Mouse (Mus musculus) heart, postnatal 4 days (tissue): ENCODE results near the gene Serpina3b. TPM values are rescaled to one million over a fixed set of nuclear protein-coding genes. Genes with fewer than 3 reads are reported as not detected.
"Not testable (repeated sequence)": the region's sequence is repeated elsewhere in the genome, so short reads cannot be mapped to it uniquely, and the experiment has no call there.

Experiments used
- DNase-seq: peaks from one replicate; pipeline ENCODE4 v3.0.0; 2021
- total RNA-seq, 2 experiments: library from RNA; stranded (reverse); gene quantifications; 2 replicates each; pipeline ENCODE4 v1.2.3; 2021

Gene Serpina3b
- total RNA-seq, result not detected

GRCm38 (mm10) chr12:104127696-104128095 is at the start of gene Serpina3b:
Gene Serpina3b, plus strand, starts transcription at chr12:104127996.
- DNase-seq, result no peak

- no peak for DNase-seq
Measured at GRCm38 (mm10) chr12:104090119-104090518, 37.7 kb upstream of the Serpina3b start.

GRCm38 (mm10) chr12:104091303-104091702 is 36.5 kb upstream of the Serpina3b start:
- no peak for DNase-seq

- DNase-seq, result no peak
Measured at GRCm38 (mm10) chr12:104100768-104101167, 27.0 kb upstream of the Serpina3b start, which contains the start of gene Serpina5. Gene Serpina5, plus strand, starts transcription at chr12:104101113.

- DNase-seq, result no peak
Measured at GRCm38 (mm10) chr12:104105847-104106246, 21.9 kb upstream of the Serpina3b start.

GRCm38 (mm10) chr12:104106919-104107318 is 20.9 kb upstream of the Serpina3b start:
- DNase-seq, result no peak

GRCm38 (mm10) chr12:104108507-104108906 is 19.3 kb upstream of the Serpina3b start:
- DNase-seq, result no peak

GRCm38 (mm10) chr12:104112333-104112732 is 15.5 kb upstream of the Serpina3b start, which contains the start of gene Serpina3a:
Gene Serpina3a, plus strand, starts transcription at chr12:104112724.
- DNase-seq, result not testable (repeated sequence)

GRCm38 (mm10) chr12:104114921-104115579 is 12.7 kb upstream of the Serpina3b start:
- DNase-seq, result no peak

GRCm38 (mm10) chr12:104123097-104123496 is 4.7 kb upstream of the Serpina3b start:
- DNase-seq, result no peak

- no peak for DNase-seq
Measured at GRCm38 (mm10) chr12:104123996-104124395, 3.8 kb upstream of the Serpina3b start.

- DNase-seq, result no peak
Measured at GRCm38 (mm10) chr12:104125021-104125560, 2.7 kb upstream of the Serpina3b start.

- DNase-seq, result no peak
Measured at GRCm38 (mm10) chr12:104131041-104131440, 3.2 kb downstream of the Serpina3b start.

- DNase-seq, result no peak
Measured at GRCm38 (mm10) chr12:104138216-104138615, 10.4 kb downstream of the Serpina3b start.

- no peak for DNase-seq
Measured at GRCm38 (mm10) chr12:104140543-104141103, 12.8 kb downstream of the Serpina3b start.

GRCm38 (mm10) chr12:104141506-104141905 is 13.7 kb downstream of the Serpina3b start:
- DNase-seq, result no peak

GRCm38 (mm10) chr12:104142427-104142826 is 14.6 kb downstream of the Serpina3b start:
- no peak for DNase-seq

- DNase-seq, result no peak
Measured at GRCm38 (mm10) chr12:104143286-104143685, 15.5 kb downstream of the Serpina3b start.

GRCm38 (mm10) chr12:104145571-104145970 is 17.8 kb downstream of the Serpina3b start:
- no peak for DNase-seq

- DNase-seq, result no peak
Measured at GRCm38 (mm10) chr12:104151989-104152388, 24.2 kb downstream of the Serpina3b start.

GRCm38 (mm10) chr12:104153041-104153645 is 25.3 kb downstream of the Serpina3b start:
- no peak for DNase-seq

GRCm38 (mm10) chr12:104153656-104154055 is 25.9 kb downstream of the Serpina3b start, which contains the start of gene Serpina3c:
Gene Serpina3c, minus strand, starts transcription at chr12:104153870.
- DNase-seq, result no peak

- DNase-seq, result peak; percentile 41
Measured at GRCm38 (mm10) chr12:104174747-104175146, 47.0 kb downstream of the Serpina3b start.
